Mouse (Mus musculus) kidney, adult 11 months (tissue): ENCODE measurements around the gene Coq5.

Experiments used
- DNase-seq: peaks from one replicate; pipeline ENCODE4 v3.0.0; 2022

The Coq5 gene

GRCm38 (mm10) chr5:115312816-115313667, 33.6 kb downstream of the Coq5 start:
- DNase-seq, result no peak

- DNase-seq, result no peak
Observed at GRCm38 (mm10) chr5:115313668-115313943, 34.1 kb downstream of the Coq5 start.

- DNase-seq, result no peak
Observed at GRCm38 (mm10) chr5:115316968-115317644, 37.6 kb downstream of the Coq5 start.

DNA sequence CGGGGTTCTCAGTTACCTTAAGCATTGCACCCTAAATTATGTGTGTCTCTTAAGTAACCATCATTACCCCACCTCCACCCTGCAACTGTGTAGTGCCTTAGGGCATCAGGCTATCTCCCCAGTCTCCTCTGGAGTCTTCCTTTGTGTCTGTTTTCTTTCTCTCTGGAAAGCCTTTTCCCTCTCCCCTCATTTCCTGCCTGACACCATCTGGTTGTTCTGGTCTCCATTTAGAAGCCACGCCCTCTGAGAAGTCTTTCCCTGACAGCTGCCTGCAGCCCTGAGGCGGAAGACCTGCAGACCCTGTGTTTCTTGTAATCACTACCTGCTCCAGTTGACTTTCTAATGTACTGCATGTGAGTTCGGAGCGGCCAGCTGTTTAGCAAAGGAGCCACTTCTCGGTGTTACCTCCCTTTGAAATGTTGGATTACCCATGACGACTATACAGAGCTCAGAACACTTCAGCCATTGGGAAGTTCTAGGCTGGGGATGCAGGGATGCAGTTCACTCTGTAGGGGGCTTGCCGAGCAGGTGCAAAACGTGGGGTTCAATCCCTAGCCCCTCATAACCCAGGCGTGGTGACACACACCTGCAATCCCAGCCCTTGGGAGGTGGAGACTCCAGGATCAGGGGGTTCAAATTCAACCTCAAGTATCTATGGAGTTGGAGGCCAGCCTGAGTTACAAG, 38.3 kb downstream of the Coq5 start:
- DNase-seq, result no peak

- peak; percentile 65 for DNase-seq
Observed at GRCm38 (mm10) chr5:115319004-115319940, 39.8 kb downstream of the Coq5 start.

DNA sequence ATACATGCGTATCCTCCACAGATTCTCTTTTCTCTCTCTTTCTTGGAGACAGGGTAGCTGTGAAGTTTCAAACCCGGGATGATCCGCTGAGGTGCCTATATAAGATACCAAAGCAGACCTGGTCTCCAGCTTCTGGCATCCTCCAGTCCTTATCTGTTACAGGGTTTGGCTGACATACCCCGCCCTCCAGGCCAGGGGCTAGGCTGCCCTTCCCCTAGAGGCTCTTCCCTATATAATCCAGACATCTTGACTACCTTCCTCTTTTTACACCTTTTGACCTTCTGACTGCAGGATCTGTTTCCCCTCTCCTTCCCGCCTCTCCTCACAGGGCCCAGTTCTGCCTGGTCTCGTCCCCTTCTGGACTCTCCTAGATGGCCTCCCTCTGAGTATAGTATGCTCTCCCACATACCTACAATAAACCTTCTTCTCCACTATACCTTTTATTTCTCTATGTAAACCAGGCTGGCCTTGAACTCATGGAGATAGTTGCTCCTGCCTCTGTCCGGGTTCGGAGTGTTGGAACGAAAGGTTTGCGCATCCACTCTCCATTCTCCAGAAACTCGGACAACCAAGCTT, 46.9 kb downstream of the Coq5 start:
- DNase-seq, result no peak

GRCm38 (mm10) chr5:115326875-115327609, 47.6 kb downstream of the Coq5 start, which contains the start of gene Srsf9:
Gene Srsf9, plus strand, starts transcription at chr5:115327177.
- DNase-seq, result peak; percentile 94

- no peak for DNase-seq
Observed at GRCm38 (mm10) chr5:115327610-115328548, 48.4 kb downstream of the Coq5 start.

GRCm38 (mm10) chr5:115330955-115331354, 51.5 kb downstream of the Coq5 start:
- no peak for DNase-seq

GRCm38 (mm10) chr5:115333626-115334025, 54.2 kb downstream of the Coq5 start:
- no peak for DNase-seq

DNA sequence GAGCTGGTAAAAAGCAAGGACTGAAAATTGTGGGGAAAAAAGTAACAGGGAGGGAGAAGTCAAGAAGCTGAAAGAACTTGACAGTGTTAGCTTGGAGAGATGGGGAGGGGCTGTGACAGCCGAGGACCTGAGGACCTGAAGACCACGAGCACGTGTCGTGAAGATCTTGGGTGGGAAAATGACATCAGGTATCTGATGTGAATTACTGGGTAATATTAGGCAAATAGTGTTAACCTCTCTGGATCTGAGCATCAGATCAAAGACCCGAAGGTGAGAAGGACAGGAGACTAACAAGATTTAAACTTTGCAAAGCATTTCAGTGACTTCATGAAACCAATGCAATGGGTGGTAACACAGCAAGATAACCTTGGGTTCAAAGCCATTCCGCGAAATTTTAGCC, 60.5 kb downstream of the Coq5 start:
- no peak for DNase-seq

DNA sequence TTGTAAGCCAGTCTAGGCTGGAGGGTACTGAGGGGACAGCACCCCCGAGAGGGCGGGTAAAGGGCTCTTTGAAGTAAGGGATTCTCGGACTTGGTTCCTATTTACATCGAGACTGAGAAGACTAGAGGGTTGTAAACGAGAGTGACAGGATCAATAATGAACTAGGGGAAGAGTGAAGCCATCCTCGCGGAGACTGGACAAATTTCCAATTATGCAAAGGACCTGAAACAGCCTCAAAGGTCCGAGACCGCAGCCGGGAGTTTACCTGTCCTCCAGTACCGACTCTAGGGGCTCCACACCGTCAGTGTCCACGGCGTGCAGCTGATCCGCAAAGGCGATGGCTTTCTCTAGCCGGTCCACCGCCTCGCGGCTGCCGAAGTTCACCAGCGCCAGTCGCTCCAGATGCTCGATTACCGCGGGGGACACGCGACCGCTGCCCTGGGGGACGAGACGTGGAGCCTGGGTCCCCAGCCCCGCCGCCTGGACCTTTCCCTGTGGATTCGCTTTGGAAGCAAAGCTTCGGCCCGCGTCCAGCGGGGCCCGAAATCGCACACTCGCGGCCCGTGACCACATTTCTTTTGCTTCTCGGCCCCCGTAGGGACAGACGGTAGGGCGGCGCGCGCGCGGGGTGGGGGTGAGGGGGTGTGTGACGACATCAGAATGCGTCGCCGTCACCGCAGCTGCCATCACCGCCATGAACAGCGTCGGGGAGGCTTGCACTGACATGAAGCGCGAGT, 61.3 kb downstream of the Coq5 start, which contains the start of the genes Gatc and Triap1:
Gene Gatc, minus strand, starts transcription at position 602 of the 737 bp plus-strand sequence.
Gene Triap1, plus strand, starts transcription at position 649 of the 737 bp plus-strand sequence.
- DNase-seq, result peak; percentile 78

DNA sequence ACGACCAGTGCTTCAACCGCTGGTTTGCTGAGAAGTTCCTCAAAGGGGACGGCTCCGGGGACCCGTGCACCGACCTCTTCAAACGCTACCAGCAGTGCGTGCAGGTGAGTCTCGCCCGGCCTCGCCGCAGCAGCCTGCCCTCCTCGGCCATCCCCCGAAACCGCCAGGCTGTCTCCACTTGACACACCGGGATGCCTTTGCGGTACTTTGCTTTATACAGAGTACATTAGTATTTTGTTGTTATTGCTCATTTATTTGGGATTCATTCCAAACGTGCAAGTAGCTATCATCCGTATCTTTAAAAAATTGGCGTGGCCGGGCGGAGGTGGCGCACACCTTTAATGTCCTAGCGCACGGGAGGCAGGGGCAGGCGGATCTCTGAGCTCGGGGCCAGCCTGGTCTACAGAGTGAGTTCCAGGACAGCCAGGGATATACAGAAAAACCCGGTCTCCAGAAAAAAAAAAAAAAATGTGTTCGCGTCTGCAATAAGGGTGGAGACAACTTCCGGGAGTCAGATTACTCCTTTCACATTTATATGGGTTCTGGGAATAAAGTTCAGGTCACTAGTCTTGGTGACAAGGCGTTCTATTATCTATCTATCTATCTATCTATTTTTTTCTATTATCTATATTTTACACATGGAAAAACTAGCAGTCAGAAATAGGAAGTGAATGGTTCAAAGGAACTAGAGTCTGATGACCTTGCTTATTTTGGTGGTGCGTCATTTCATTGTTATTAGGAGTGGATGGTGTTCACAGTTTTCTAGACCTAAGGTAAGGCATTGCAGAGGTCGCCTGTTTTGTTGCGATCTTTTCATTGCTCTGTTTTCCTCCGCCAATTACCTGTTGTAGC, 62.1 kb downstream of the Coq5 start:
- DNase-seq, result no peak
